9 mouse cellular contexts compared by ENCODE assay signal in the genomic region with DNA sequence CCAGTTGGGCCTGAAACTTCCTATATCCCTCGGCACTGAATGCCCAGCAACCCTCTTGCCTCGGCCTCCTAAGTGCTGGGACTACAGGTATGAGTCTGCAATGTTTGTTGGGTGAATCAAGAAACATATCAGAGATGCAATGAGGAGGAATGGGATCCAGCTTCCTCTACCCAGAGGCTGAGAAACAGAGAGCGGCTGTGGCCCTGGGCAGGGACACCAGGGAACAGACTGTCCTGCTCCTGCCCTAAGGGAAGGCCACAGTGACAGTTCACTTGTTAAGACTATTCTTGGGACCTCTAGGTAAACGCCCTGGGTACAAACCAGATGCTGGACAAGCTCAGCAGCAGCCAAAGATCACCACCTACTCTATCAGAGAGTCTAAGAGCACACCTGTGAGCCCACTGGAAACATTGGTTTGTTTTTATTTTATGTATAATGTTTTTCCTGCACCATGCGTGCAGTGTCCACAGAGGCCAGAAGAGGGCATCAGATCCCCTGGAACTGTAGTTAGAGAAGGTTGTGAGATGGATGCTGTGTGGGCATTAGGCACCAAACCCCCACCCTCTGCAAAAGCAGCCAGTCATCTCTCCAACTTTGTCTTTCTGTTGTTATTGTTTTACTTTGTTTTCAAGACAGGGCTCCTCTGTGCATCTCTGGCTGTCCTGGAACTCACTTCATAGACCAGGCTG. TPM values are rescaled to one million over a fixed set of nuclear protein-coding genes. Genes with fewer than 3 reads are reported as not detected.
DNase-seq lines count a peak whose midpoint lies in the region; ATAC-seq and TF ChIP-seq lines count a peak whose summit lies in the region.
"Had no signal": no experiment of that assay in that cellular context is flagged by ENCODE, and none has a peak within 500 bp of the region (broad histone marks: within the 10 kb centered on the region; RNA-seq: fewer than 3 reads in every experiment).

No protein-coding gene starts in this region.

- peak; percentile 86 for TF ChIP-seq CTCF in stomach, postnatal 0 days (IDR thresholded peaks at IDR 0.05; ENCODE audit: low read depth)

- TF ChIP-seq EP300 in stomach, postnatal 0 days (optimal IDR thresholded peaks at IDR 0.05) = no peak

- no peaks in the 10 kb centered on the region for H3K36me3 ChIP-seq in hindbrain, embryonic 11.5 days (ENCODE audit: control insufficient read depth, insufficient read depth, low read length)
- H3K36me3 ChIP-seq in hindbrain, embryonic 16.5 days (ENCODE audit: control insufficient read depth, insufficient read depth, low read length) = peaks cover 13% of the 10 kb centered on the region
- H3K36me3 ChIP-seq in embryonic facial prominence, embryonic 11.5 days (replicated peaks; ENCODE audit: control insufficient read depth, insufficient read depth, low read depth, low read length) = no peaks in the 10 kb centered on the region; the same call in 1 of the 2 replicates
- peaks cover 21% of the 10 kb centered on the region; the same call in 1 of the 2 replicates for H3K36me3 ChIP-seq in stomach, postnatal 0 days (ENCODE audit: control insufficient read depth, insufficient read depth, low read length)
- no peaks in the 10 kb centered on the region for H3K36me3 ChIP-seq in forebrain, embryonic 11.5 days (ENCODE audit: control insufficient read depth, insufficient read depth, low read length)

- H3K27me3 ChIP-seq in hindbrain, embryonic 11.5 days (ENCODE audit: control insufficient read depth, insufficient read depth, low read length) = no peaks in the 10 kb centered on the region
- H3K27me3 ChIP-seq in hindbrain, embryonic 16.5 days (replicated peaks; ENCODE audit: control insufficient read depth, insufficient read depth, low read length) = no peaks in the 10 kb centered on the region
- no peaks in the 10 kb centered on the region for H3K27me3 ChIP-seq in embryonic facial prominence, embryonic 11.5 days (ENCODE audit: control insufficient read depth, insufficient read depth, low read length)
- no peaks in the 10 kb centered on the region for H3K27me3 ChIP-seq in stomach, postnatal 0 days (ENCODE audit: control insufficient read depth, insufficient read depth, low read length)
- no peaks in the 10 kb centered on the region for H3K27me3 ChIP-seq in forebrain, embryonic 11.5 days (ENCODE audit: control insufficient read depth, insufficient read depth, low read length)
- H3K27me3 ChIP-seq: embryonic facial prominence, embryonic 15.5 days had no signal

- DNase-seq in hindbrain, embryonic 11.5 days (ENCODE audit: low spot score) = peak; percentile 56
- DNase-seq in CD4-positive helper T cell, adult 2 months (ENCODE audit: low read depth, low spot score) = peak; percentile 61
- DNase-seq in NIH3T3 (ENCODE audit: low read depth) = peak; percentile 76
- peak; percentile 29 for DNase-seq in embryonic facial prominence, embryonic 11.5 days (ENCODE audit: low spot score)
- DNase-seq in lung, postnatal 10 days = peak; percentile 70
- peak; percentile 41 for DNase-seq in stomach, postnatal 0 days (ENCODE audit: low spot score)
- DNase-seq in forebrain, embryonic 11.5 days (ENCODE audit: low spot score) = no peak

- H3K4me3 ChIP-seq in hindbrain, embryonic 11.5 days (ENCODE audit: low read depth, low read length) = no peak overlapping the region
- no peak overlapping the region for H3K4me3 ChIP-seq in hindbrain, embryonic 16.5 days (ENCODE audit: low read length)
- no peak overlapping the region for H3K4me3 ChIP-seq in embryonic facial prominence, embryonic 11.5 days (ENCODE audit: low read depth, low read length)
- no peak overlapping the region for H3K4me3 ChIP-seq in stomach, postnatal 0 days (ENCODE audit: low read depth, low read length)
- no peak overlapping the region for H3K4me3 ChIP-seq in forebrain, embryonic 11.5 days (ENCODE audit: low read depth, low read length)
- H3K4me3 ChIP-seq: embryonic facial prominence, embryonic 15.5 days had no signal

- no peaks in the 10 kb centered on the region for H3K4me1 ChIP-seq in hindbrain, embryonic 11.5 days (replicated peaks; ENCODE audit: control insufficient read depth, insufficient read depth, low read length)
- H3K4me1 ChIP-seq in hindbrain, embryonic 16.5 days (ENCODE audit: control insufficient read depth, insufficient read depth, low read depth, low read length) = no peaks in the 10 kb centered on the region
- no peaks in the 10 kb centered on the region for H3K4me1 ChIP-seq in embryonic facial prominence, embryonic 11.5 days (ENCODE audit: control insufficient read depth, insufficient read depth, low read length)
- no peaks in the 10 kb centered on the region for H3K4me1 ChIP-seq in stomach, postnatal 0 days (replicated peaks; ENCODE audit: control insufficient read depth, insufficient read depth)
- H3K4me1 ChIP-seq in forebrain, embryonic 11.5 days (replicated peaks; ENCODE audit: control insufficient read depth, insufficient read depth, low read length) = no peaks in the 10 kb centered on the region

- H3K4me2 ChIP-seq in hindbrain, embryonic 11.5 days (replicated peaks; ENCODE audit: low read depth, low read length) = no peak overlapping the region
- no peak overlapping the region for H3K4me2 ChIP-seq in hindbrain, embryonic 16.5 days (ENCODE audit: low read length)
- H3K4me2 ChIP-seq in embryonic facial prominence, embryonic 11.5 days (ENCODE audit: low read depth, low read length) = no peak overlapping the region
- H3K4me2 ChIP-seq in stomach, postnatal 0 days (replicated peaks; ENCODE audit: low read depth) = no peak overlapping the region
- H3K4me2 ChIP-seq in forebrain, embryonic 11.5 days (ENCODE audit: low read depth, low read length, severe bottlenecking) = no peak overlapping the region
- H3K4me2 ChIP-seq: embryonic facial prominence, embryonic 15.5 days had no signal

- H3K9ac ChIP-seq in hindbrain, embryonic 11.5 days (ENCODE audit: low read depth, low read length) = no peak overlapping the region
- no peak overlapping the region for H3K9ac ChIP-seq in hindbrain, embryonic 16.5 days (ENCODE audit: low read depth, low read length)
- no peak overlapping the region for H3K9ac ChIP-seq in embryonic facial prominence, embryonic 11.5 days (replicated peaks; ENCODE audit: low read length)
- no peak overlapping the region for H3K9ac ChIP-seq in stomach, postnatal 0 days (ENCODE audit: low read length)
- H3K9ac ChIP-seq in forebrain, embryonic 11.5 days (ENCODE audit: low read length) = no peak overlapping the region
- H3K9ac ChIP-seq: embryonic facial prominence, embryonic 15.5 days had no signal

- ATAC-seq in hindbrain, embryonic 11.5 days (ENCODE audit: low FRiP score) = no peak
- ATAC-seq in hindbrain, embryonic 16.5 days = no peak
- ATAC-seq in embryonic facial prominence, embryonic 11.5 days (replicated peaks; ENCODE audit: insufficient number of reproducible peaks, low FRiP score, low TSS enrichment, low read depth) = no peak
- no peak for ATAC-seq in stomach, postnatal 0 days (ENCODE audit: low FRiP score, low TSS enrichment)
- ATAC-seq in forebrain, embryonic 11.5 days (replicated peaks; ENCODE audit: low FRiP score) = no peak

- no peak overlapping the region for H3K27ac ChIP-seq in hindbrain, embryonic 11.5 days (ENCODE audit: low read depth, low read length)
- H3K27ac ChIP-seq in hindbrain, embryonic 16.5 days (ENCODE audit: low read depth, low read length) = no peak overlapping the region
- H3K27ac ChIP-seq in embryonic facial prominence, embryonic 11.5 days (replicated peaks; ENCODE audit: low read depth, low read length) = no peak overlapping the region
- H3K27ac ChIP-seq in stomach, postnatal 0 days (replicated peaks) = no peak overlapping the region
- H3K27ac ChIP-seq in forebrain, embryonic 11.5 days (ENCODE audit: low read depth, low read length) = no peak overlapping the region
- H3K27ac ChIP-seq: embryonic facial prominence, embryonic 15.5 days had no signal

- WGBS in hindbrain, embryonic 11.5 days = 55% methylated on average over 5 of the region's 5 CpGs
- WGBS in hindbrain, embryonic 16.5 days = 64% methylated on average over 5 of the region's 5 CpGs
- 64% methylated on average over 5 of the region's 5 CpGs for WGBS in embryonic facial prominence, embryonic 11.5 days
- 62% methylated on average over 5 of the region's 5 CpGs for WGBS in stomach, postnatal 0 days
- 65% methylated on average over 5 of the region's 5 CpGs for WGBS in forebrain, embryonic 11.5 days

- H3K9me3 ChIP-seq in hindbrain, embryonic 11.5 days (ENCODE audit: control insufficient read depth, low read length) = no peaks in the 10 kb centered on the region
- no peaks in the 10 kb centered on the region for H3K9me3 ChIP-seq in hindbrain, embryonic 16.5 days (ENCODE audit: control insufficient read depth, low read length)
- no peaks in the 10 kb centered on the region for H3K9me3 ChIP-seq in embryonic facial prominence, embryonic 11.5 days (replicated peaks; ENCODE audit: control insufficient read depth, low read length)
- no peaks in the 10 kb centered on the region for H3K9me3 ChIP-seq in stomach, postnatal 0 days (ENCODE audit: control insufficient read depth, low read length)
- no peaks in the 10 kb centered on the region for H3K9me3 ChIP-seq in forebrain, embryonic 11.5 days (ENCODE audit: control insufficient read depth, low read length)
- H3K9me3 ChIP-seq: embryonic facial prominence, embryonic 15.5 days had no signal

RNA-seq across cellular contexts. Expression of gene Gpx3, which starts 29.3 kb away (rescaled TPM):
- polyA plus RNA-seq in hindbrain, embryonic 11.5 days (2014; fragmentation: Nextera tagmentation; extraction: Ambion mirVana) = 91.4 and 114 TPM in 2 replicates
- 78.5 and 78.8 TPM in 2 replicates for polyA plus RNA-seq in hindbrain, embryonic 16.5 days (2015; fragmentation: Nextera tagmentation; extraction: Ambion mirVana)
- 70.6 and 76.2 TPM in 2 replicates for polyA plus RNA-seq in embryonic facial prominence, embryonic 11.5 days (2014; fragmentation: Nextera tagmentation; extraction: Ambion mirVana)
- 185 and 206 TPM in 2 replicates for polyA plus RNA-seq in stomach, postnatal 0 days (2015; fragmentation: Nextera tagmentation; extraction: Ambion mirVana)
- polyA plus RNA-seq in forebrain, embryonic 11.5 days (2014; fragmentation: Nextera tagmentation; extraction: Ambion mirVana) = 52.8 and 61.6 TPM in 2 replicates

RNA-seq across cellular contexts. Expression of gene Tnip1, which starts 31.2 kb away (rescaled TPM):
- polyA plus RNA-seq in hindbrain, embryonic 11.5 days (2014; fragmentation: Nextera tagmentation; extraction: Ambion mirVana) = 9.8 and 10.3 TPM in 2 replicates
- polyA plus RNA-seq in hindbrain, embryonic 16.5 days (2015; fragmentation: Nextera tagmentation; extraction: Ambion mirVana) = 19.6 and 20.4 TPM in 2 replicates
- 9.1 and 11.6 TPM in 2 replicates for polyA plus RNA-seq in embryonic facial prominence, embryonic 11.5 days (2014; fragmentation: Nextera tagmentation; extraction: Ambion mirVana)
- 14.7 and 15.5 TPM in 2 replicates for polyA plus RNA-seq in stomach, postnatal 0 days (2015; fragmentation: Nextera tagmentation; extraction: Ambion mirVana)
- polyA plus RNA-seq in forebrain, embryonic 11.5 days (2014; fragmentation: Nextera tagmentation; extraction: Ambion mirVana) = 9.4 and 10.3 TPM in 2 replicates
